Mouse (Mus musculus): ENCODE data around the gene Xrcc5.

Xrcc5 gene

GRCm38 (mm10) chr1:72390420-72390819 lies 83.2 kb downstream of the Xrcc5 start:
- DNase-seq (ENCODE audit: low spot score in 2 of 2): no peak

DNA sequence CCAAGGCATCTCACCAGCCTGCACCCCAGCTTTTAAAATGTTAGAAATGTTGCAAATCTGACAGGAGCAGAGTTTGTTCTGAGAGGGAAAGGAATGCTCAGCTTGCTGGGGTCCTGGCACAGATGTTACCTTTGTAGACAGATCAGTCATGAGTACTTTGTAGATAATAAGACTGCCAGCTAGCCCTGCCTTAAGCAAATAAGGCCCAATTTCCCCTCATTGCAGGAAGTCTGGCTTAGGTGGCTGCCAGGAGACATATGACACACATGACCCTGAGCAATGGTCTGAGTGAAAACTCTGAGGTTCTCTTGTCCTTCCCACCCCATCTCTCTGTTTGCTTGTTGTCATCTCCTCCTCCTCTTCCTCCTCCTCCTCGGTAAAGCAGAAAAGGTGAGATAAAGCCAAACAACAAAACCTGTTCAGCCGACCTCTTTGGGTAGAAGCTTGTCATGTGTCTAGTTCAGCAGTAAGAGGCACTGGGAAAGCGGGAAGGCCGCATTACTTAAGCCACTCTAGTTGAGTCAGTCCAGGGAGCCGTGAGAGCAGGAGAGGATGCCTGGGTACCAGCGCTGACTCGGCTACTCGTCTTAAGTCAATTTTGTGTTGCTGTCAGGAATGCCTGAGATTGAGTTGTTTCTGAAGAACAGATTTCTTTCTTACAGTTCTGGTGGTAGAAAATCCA lies 92.6 kb downstream of the Xrcc5 start:
- no peak for DNase-seq (ENCODE audit: low spot score in 2 of 2)

- peak; percentile 17 to 34 for DNase-seq (ENCODE audit: low spot score in 2 of 2)
Observed at GRCm38 (mm10) chr1:72400616-72401015, 93.4 kb downstream of the Xrcc5 start.

DNA sequence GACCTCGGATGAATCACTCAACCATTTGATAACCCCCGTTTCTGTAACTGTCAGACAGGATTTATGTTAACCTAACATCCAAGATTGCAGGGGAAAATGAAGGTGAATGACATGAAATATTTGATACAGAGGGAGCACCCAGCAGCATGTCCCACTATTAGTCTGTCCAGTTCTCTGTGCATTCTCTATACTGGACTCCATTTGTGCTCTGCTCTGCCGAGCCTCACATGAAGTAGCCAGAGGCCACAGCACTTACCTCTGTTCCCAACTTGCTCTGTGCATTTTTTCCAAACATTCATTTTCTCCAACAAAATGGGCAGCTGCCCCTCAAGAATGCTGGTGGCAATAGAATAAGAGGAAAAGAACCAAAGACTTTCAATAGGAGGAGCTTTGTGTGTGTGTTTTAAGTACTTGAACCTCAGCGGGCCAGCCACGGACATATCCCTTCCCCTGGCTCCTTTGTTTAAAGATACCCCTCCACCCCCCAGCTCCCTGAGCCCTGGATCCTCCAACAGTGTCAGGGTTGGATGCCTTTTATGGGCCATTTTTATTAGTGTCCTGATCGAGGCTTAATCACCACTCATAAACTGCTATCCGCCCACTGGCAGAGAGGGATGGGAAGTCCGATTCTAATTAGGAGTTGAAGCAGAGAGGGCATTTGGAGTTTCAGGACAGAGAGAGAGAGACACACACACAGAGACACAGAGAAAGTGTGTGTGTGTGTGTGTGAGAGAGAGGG lies 94.3 kb downstream of the Xrcc5 start:
- no peak for DNase-seq (ENCODE audit: low spot score in 2 of 2)

- no peak for DNase-seq (ENCODE audit: low spot score in 2 of 2)
Observed at GRCm38 (mm10) chr1:72406505-72407079, 99.4 kb downstream of the Xrcc5 start.

- DNase-seq (ENCODE audit: low spot score in 2 of 2): no peak
Observed at GRCm38 (mm10) chr1:72409936-72410335, 102.7 kb downstream of the Xrcc5 start.

DNA sequence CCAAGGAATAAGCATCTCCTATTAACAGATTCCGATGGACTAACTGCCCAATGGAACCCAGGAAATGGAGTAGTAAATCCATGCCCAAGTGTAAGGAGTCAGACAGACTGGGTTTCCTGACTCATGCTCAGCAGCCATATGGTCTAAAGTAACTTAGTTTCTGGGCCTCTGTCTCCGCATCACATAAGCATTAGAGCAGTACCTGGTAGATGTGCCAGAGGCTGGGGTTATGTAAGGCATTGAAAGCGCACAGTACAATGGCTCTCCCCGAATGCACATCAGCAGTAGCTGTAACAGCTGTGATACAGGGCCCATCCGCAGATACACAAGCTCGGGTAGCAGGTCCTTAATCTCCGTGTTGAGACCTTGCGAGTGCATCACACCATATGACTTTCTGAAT lies 103.9 kb downstream of the Xrcc5 start:
- peak; percentile 18 to 19 for DNase-seq (ENCODE audit: low spot score in 2 of 2)

DNA sequence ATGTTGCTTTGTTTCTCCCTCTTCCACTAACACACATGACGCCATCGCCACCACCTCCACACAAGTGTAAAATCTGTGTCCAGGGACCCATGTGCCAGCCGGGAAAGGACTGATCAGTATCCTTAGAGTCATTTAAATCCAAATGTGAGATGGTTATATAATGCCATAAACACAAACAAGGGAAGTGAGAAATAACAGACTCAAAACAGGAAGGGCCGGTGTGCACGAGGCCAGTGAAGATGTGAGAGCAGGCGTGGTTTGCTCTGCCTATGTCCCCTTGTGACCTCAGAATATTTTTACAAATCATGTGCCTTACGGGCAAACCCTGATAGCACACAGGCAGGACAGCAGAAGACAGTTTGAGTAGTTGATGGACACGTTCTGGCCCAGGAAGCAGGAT lies 106.0 kb downstream of the Xrcc5 start:
- DNase-seq (ENCODE audit: low spot score in 2 of 2): no peak

GRCm38 (mm10) chr1:72414133-72414532 lies 106.9 kb downstream of the Xrcc5 start:
- no peak for DNase-seq (ENCODE audit: low spot score in 2 of 2)

DNA sequence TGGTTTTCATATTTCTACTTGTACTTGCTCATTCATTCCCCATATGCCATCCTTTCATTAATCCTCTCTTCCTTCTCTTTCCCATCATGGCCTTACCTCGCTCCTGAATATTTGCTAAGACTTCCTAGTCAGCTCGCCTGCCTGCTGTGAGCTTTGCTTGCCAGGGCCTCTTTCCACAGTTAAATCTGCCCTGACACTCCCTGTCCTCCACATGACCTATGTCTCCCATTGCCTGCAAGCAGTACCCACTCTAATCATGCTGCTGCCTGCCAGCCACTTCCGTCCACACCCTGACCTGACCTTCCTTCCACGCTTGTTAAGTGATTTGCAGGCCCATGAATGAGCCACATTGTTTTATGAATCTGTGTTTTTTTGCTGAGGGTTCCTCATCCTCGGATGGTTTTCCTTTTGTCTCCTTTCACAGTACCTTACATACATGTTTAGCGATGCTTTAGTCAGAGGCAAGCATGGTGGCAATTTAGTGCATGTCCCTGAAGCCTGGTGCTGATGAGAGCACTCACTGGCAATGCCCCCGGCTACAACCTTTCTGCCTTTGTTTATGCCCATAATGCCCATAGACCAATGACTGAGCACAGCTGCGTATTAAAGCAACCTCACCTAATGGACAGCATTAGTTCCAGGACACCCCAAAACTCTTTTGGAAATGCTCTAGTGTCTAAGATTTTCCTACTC lies 107.5 kb downstream of the Xrcc5 start:
- DNase-seq (ENCODE audit: low spot score in 2 of 2): no peak

DNA sequence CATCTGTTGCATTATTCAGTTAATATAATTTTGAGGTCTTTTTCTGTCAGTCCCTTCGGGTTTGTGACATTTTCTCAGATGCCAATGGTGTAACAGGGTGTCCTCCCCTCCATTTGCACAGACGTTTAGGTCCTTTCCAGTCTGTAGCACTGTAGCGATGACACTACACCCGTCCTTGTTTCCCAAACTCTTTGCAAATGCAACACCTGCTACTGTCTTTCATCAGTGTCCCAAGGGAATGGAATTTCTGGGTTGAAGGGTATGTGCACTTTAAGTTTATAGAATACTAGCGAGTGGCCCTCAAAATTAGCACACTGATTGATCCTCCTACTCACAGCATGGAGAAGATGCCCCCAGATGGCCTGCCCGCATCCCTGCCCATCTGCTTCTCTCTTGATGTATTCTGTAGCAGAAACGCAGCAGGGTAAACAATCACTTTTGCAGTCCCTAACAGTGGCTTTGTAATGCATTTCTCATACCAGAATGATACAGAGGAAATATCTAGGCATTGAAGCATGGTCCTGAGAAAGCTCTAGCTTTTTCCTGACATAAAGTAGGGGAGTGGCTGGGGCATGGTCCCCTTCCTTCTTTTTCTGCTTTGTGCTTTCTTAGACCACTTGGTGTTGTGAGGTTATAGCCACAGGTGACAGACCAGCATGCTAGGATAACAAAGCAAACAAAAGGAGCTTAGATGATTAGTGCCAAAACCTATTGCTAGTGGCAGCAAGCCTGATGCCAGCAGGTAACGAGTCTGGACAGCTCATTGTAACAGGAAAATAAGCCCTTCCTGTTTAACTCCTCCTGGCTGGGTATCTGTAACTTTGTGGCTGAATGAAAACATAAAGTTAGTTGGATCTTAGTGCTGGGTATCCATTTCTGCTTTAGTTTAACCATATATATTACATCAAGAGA lies 111.8 kb downstream of the Xrcc5 start:
- DNase-seq (ENCODE audit: low spot score in 2 of 2): no peak

DNA sequence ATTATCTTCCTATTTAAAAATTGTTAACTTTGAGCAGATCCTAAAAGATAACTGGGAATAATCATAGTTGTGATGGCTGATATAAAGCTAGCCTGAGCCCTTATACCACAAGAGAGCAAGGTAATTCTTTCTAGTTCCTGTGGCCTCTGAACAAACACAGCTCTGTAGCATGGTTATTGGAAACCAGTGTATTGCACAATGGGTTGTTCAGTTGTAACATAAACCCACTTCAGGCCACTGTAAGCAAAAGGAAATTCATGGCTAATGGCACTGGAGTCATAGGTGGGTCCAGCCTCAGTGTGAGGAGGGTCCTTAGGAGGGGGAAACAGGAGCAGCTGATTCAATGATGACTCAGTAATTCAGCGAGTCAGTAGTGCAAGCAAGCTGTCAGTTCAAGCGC lies 113.0 kb downstream of the Xrcc5 start:
- no peak for DNase-seq (ENCODE audit: low spot score in 2 of 2)

DNA sequence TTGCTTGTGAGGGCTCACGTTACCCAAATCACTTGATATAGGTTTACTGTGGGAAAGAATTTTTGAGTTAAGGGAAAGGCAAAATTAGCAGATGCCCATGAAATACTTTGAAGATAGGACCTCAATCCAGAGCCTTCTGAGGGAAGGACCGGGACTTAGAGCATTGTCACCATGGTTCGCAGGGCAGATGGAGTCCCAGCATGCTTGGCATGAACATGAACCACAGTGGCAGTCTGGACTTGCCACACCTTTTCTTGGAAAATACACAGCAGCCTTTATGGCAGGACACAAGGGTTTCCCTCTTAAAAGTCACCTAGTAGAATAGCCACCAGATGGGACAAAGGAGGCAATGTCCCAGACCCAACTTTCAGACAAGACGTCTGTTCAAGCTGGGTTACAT lies 114.9 kb downstream of the Xrcc5 start:
- no peak for DNase-seq (ENCODE audit: low spot score in 2 of 2)

DNA sequence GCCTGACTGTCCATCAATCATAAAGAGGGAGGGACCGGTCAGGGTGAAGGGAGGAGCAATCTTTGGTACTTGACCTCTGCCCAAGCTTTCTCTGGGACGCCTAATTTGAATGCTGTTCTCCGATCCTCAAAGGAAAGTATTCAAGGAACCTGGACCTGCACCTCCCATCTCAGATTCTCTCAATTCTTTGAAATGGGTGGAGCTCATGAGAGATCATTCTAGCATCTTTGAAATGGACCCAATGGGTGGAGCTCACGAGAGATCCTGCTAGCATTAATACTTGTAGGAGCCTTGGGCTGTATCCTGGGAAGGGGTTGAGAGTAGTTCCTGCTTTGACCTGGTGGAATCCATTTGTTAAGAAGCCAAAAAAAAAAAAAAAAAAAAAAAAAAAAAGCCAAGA lies 119.2 kb downstream of the Xrcc5 start:
- no peak for DNase-seq (ENCODE audit: low spot score in 2 of 2)

GRCm38 (mm10) chr1:72428526-72428925 lies 121.3 kb downstream of the Xrcc5 start:
- no peak for DNase-seq (ENCODE audit: low spot score in 2 of 2)

- no peak for DNase-seq (ENCODE audit: low spot score in 2 of 2)
Observed at GRCm38 (mm10) chr1:72429107-72429807, 122.0 kb downstream of the Xrcc5 start.

DNA sequence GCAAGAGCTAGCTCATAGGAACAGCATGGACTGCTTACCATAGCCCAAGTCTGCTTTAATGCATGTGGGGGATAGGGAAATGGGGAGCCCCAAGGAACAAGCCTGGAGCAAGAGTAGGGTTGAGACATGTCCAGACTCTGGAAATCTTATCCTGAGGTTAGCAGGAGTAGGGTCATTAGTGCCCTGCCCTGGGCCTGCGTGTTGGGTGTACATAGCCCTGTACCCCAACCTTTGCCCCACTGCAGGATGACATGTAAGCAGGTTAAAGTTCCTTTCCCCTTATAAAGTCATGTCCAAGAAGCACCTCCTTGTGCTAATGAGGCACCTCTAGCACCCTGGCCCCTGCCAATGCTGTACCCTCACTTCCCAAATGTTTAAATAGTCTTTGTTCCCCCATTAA lies 125.4 kb downstream of the Xrcc5 start:
- no peak for DNase-seq (ENCODE audit: low spot score in 2 of 2)

- DNase-seq (ENCODE audit: low spot score in 2 of 2): no peak
Observed at GRCm38 (mm10) chr1:72434510-72434909, 127.3 kb downstream of the Xrcc5 start.

DNA sequence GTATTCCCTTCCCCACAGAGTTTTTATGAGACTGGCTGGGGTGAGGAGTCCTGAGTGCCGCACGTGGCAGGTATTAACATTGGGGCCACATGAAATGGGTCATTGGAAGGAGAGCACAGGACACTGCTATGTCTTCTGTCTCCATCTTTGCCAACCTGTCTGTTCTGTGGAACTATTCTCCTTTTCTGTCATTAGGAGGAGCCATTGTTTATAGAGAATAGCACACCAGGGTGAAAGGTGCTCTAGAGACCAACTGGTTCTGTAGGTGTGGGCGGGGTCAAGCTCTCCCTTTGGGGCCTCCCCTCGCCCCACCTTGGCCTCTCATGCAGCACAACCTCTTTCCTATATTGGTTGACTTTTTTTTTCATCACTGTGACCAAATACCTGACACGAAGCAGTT lies 129.7 kb downstream of the Xrcc5 start:
- no peak for DNase-seq (ENCODE audit: low spot score in 2 of 2)

DNA sequence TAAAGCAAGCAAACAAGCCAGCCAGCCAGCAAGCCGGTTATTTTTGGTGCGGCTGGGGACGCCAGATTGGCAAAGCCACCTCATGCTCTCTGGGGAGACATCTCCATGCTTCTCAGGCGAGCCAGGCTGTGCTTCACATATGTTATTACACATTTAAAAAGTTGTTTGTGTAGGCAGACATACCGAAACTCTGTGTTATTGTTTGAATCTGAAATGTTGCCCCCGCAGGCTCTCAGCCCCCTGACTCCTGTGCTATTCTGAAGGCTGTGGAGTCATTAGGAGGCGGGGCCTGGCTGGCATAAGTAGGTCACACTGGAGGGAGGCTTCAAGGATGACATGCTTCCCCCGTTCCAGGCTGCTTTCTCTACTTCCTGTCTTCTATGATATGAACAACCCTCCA lies 131.9 kb downstream of the Xrcc5 start:
- peak; percentile 45 to 48 for DNase-seq (ENCODE audit: low spot score in 2 of 2)

DNA sequence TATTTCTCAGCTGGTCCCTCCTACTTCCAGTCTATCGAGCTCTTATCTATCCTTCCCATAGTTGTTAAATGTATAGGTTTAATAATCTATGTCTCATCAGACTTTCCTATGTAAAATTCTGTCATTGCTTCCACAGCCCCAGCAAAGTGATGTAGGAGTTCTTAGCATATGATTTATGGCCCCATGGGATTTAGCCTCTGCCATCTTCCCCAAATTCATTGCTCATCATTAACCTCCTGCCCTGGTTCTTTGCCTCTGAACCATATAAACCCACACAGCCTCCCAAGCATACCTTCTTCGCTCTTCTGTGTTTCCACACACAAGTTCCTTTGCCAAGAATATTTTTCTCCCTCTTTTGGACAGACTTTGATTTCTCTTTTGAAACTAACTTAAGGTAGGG lies 135.5 kb downstream of the Xrcc5 start:
- DNase-seq (ENCODE audit: low spot score in 2 of 2): no peak

All from frontal cortex, postnatal 36 days (tissue).